Mouse (Mus musculus) liver, embryonic 14.5 days (tissue): ENCODE measurements around the gene Fam71b.

ENCODE experiments used
- CTCF ChIP-seq: IDR thresholded peaks from 2 replicates; pipeline ENCODE4 v1.5.1; 2016; ENCODE audit warnings: antibody characterized with exemption, low read depth, control low read depth
- EP300 ChIP-seq: IDR thresholded peaks from 2 replicates; pipeline ENCODE4 v1.6.1; 2016; ENCODE audit warnings: antibody characterized with exemption, low read depth

DNA sequence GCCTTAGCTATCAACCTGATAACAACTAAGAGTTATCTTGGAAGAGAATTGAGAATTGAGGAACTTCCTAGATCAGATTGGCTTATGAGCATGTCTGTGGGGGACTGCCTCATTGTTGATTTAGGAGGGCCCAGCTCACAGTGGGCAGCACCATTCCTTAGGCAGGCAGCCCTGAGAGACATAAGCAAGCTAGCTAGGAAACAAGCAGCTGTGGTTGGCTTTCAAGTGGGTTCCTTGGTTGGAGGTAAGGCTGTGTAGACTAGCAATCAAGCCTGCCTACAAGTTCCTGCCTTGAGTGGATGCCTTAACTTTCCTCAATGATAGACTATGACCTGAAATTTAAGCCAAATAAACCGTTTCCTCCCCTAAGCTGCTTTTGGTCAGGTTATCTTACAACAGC is 38.0 kb upstream of the Fam71b start:
- TF ChIP-seq CTCF (no peak), EP300 (no peak)
